Comparison of ENCODE assay signal across 8 mouse cellular contexts in genomic region chr3:37907432-37908088, GRCm38 (mm10).
A peak's percentile ranks its signal among the peaks of the same experiment; 100 is the strongest.
DNase-seq lines count a peak whose midpoint lies in the region; ATAC-seq and TF ChIP-seq lines count a peak whose summit lies in the region.

No protein-coding gene starts in this region.

- DNase-seq in hindbrain, embryonic 10.5 days (ENCODE audit: low spot score): peak; percentile 47
- no peak for DNase-seq in hindbrain, postnatal 0 days (ENCODE audit: low spot score)
- DNase-seq in heart, adult 9 months (ENCODE audit: low spot score in 2 of 2): peak; percentile 50 to 57
- DNase-seq in lung, postnatal 0 days (ENCODE audit: low spot score): peak; percentile 72
- peak; percentile 51 to 56 for DNase-seq in urinary bladder, postnatal 36 days (ENCODE audit: low spot score in 2 of 2)
- no peak for DNase-seq in right cerebral cortex, adult 2 months (ENCODE audit: low spot score in 2 of 2)
- DNase-seq in layer of hippocampus, postnatal 25 days (ENCODE audit: extremely low spot score in 1 of 2, low spot score in 1 of 2): no peak

- peaks cover 24% of the 10 kb centered on the region for H3K4me1 ChIP-seq in hindbrain, embryonic 10.5 days (replicated peaks)
- no peaks in the 10 kb centered on the region for H3K4me1 ChIP-seq in hindbrain, postnatal 0 days (ENCODE audit: insufficient read depth, low read length)
- peaks cover 36% of the 10 kb centered on the region for H3K4me1 ChIP-seq in kidney, embryonic 16.5 days (ENCODE audit: insufficient read depth, low read length)
- peaks cover 11% of the 10 kb centered on the region; the same call in 1 of the 2 replicates for H3K4me1 ChIP-seq in lung, postnatal 0 days (ENCODE audit: insufficient read depth, low read depth, low read length)

- no peak overlapping the region for H3K4me3 ChIP-seq in hindbrain, embryonic 10.5 days
- no peak overlapping the region for H3K4me3 ChIP-seq in hindbrain, postnatal 0 days (ENCODE audit: low read length)
- no peak overlapping the region for H3K4me3 ChIP-seq in kidney, embryonic 16.5 days (ENCODE audit: low read length)
- no peak overlapping the region for H3K4me3 ChIP-seq in lung, postnatal 0 days (ENCODE audit: low read depth, low read length)

- TF ChIP-seq CTCF in hindbrain, postnatal 0 days (IDR thresholded peaks at IDR 0.05; ENCODE audit: low read depth): no peak
- no peak for TF ChIP-seq CTCF in lung, postnatal 0 days (IDR thresholded peaks at IDR 0.05)

- WGBS in hindbrain, embryonic 10.5 days: 37% methylated on average over 14 of the region's 14 CpGs
- 44% methylated on average over 14 of the region's 14 CpGs for WGBS in hindbrain, postnatal 0 days
- 3% methylated on average over 14 of the region's 14 CpGs for WGBS in kidney, embryonic 16.5 days
- WGBS in lung, postnatal 0 days: 3% methylated on average over 14 of the region's 14 CpGs

- TF ChIP-seq EP300 in lung, postnatal 0 days (IDR thresholded peaks at IDR 0.05): peak; percentile 77

- peak overlapping the region; percentile 57 for H3K27ac ChIP-seq in hindbrain, embryonic 10.5 days
- H3K27ac ChIP-seq in hindbrain, postnatal 0 days: no peak overlapping the region
- H3K27ac ChIP-seq in kidney, embryonic 16.5 days (ENCODE audit: low read length): peak overlapping the region; percentile 84
- H3K27ac ChIP-seq in lung, postnatal 0 days (ENCODE audit: low read length): peak overlapping the region; percentile 62

- peaks cover 14% of the 10 kb centered on the region; the same call in 1 of the 2 replicates for H3K27me3 ChIP-seq in hindbrain, embryonic 10.5 days (ENCODE audit: insufficient read depth, poor library complexity, severe bottlenecking)
- no peaks in the 10 kb centered on the region for H3K27me3 ChIP-seq in hindbrain, postnatal 0 days (ENCODE audit: insufficient read depth, low read length)
- H3K27me3 ChIP-seq in kidney, embryonic 16.5 days (ENCODE audit: insufficient read depth, low read length): no peaks in the 10 kb centered on the region
- H3K27me3 ChIP-seq in lung, postnatal 0 days (replicated peaks; ENCODE audit: insufficient read depth, low read length): no peaks in the 10 kb centered on the region

- no peaks in the 10 kb centered on the region for H3K36me3 ChIP-seq in hindbrain, embryonic 10.5 days
- H3K36me3 ChIP-seq in hindbrain, postnatal 0 days (ENCODE audit: insufficient read depth, low read length): no peaks in the 10 kb centered on the region
- no peaks in the 10 kb centered on the region for H3K36me3 ChIP-seq in kidney, embryonic 16.5 days (ENCODE audit: insufficient read depth, low read length)
- H3K36me3 ChIP-seq in lung, postnatal 0 days (ENCODE audit: insufficient read depth, low read length): no peaks in the 10 kb centered on the region

- ATAC-seq in hindbrain, postnatal 0 days: no peak
- peak; percentile 87 for ATAC-seq in kidney, embryonic 16.5 days (ENCODE audit: low FRiP score, low TSS enrichment)
- ATAC-seq in lung, postnatal 0 days: peak; percentile 92

- H3K4me2 ChIP-seq in hindbrain, postnatal 0 days (ENCODE audit: low read depth, low read length): no peak overlapping the region
- H3K4me2 ChIP-seq in kidney, embryonic 16.5 days (replicated peaks; ENCODE audit: low read depth, low read length): peak overlapping the region; percentile 30
- no peak overlapping the region for H3K4me2 ChIP-seq in lung, postnatal 0 days (replicated peaks; ENCODE audit: low read depth, low read length)

- 0 out of 2 replicates have a peak, but pooled peaks cover 7% of the 10 kb centered on the region for H3K9me3 ChIP-seq in hindbrain, embryonic 10.5 days
- no peaks in the 10 kb centered on the region for H3K9me3 ChIP-seq in hindbrain, postnatal 0 days (ENCODE audit: low read length)
- H3K9me3 ChIP-seq in kidney, embryonic 16.5 days (ENCODE audit: low read length): no peaks in the 10 kb centered on the region
- no peaks in the 10 kb centered on the region for H3K9me3 ChIP-seq in lung, postnatal 0 days (ENCODE audit: low read length)

- no peak overlapping the region for H3K9ac ChIP-seq in hindbrain, postnatal 0 days (replicated peaks; ENCODE audit: low read length)
- no peak overlapping the region for H3K9ac ChIP-seq in kidney, embryonic 16.5 days (replicated peaks; ENCODE audit: low read length)
- no peak overlapping the region for H3K9ac ChIP-seq in lung, postnatal 0 days (replicated peaks; ENCODE audit: low read depth)

Comparison
In these comparisons a context has a peak if more than half of its experiments do, and no peak if none do; other contexts are left out.
1. DNase-seq: peak in hindbrain, embryonic 10.5 days (single experiment), heart, adult 9 months (2 of 2), lung, postnatal 0 days (single experiment) and urinary bladder, postnatal 36 days (2 of 2); none in hindbrain, postnatal 0 days (single experiment), right cerebral cortex, adult 2 months (0 of 2) and layer of hippocampus, postnatal 25 days (0 of 2).